Mouse (Mus musculus) hindbrain, embryonic 10.5 days (tissue): ENCODE results near the gene Ltb. TPM values are rescaled to one million over a fixed set of nuclear protein-coding genes. Genes with fewer than 3 reads are reported as not detected.

ENCODE experiments used
- DNase-seq: peaks from one replicate; pipeline ENCODE4 v3.0.0-alpha.2; 2017; ENCODE audit warnings: low spot score
- H3K27ac ChIP-seq: fragments of 300-500 bp; sonication (generic); 2 replicates; pipeline ENCODE4 v1.5.1; 2016; ENCODE audit warnings: mild to moderate bottlenecking, moderate library complexity
- H3K27me3 ChIP-seq: fragments of 300-500 bp; sonication (generic); 2 replicates; pipeline ENCODE4 v1.6.1; 2016; ENCODE audit warnings: mild to moderate bottlenecking; ENCODE audit not compliant: poor library complexity, insufficient read depth, severe bottlenecking
- H3K36me3 ChIP-seq: fragments of 300-500 bp; sonication (generic); 2 replicates; pipeline ENCODE4 v1.6.1; 2016; ENCODE audit warnings: mild to moderate bottlenecking, moderate library complexity
- H3K4me1 ChIP-seq: fragments of 300-500 bp; sonication (generic); replicated peaks from 2 replicates; pipeline ENCODE4 v1.6.1; 2016; ENCODE audit warnings: mild to moderate bottlenecking
- H3K4me3 ChIP-seq: fragments of 300-500 bp; sonication (generic); 2 replicates; pipeline ENCODE4 v1.5.1; 2016; ENCODE audit warnings: mild to moderate bottlenecking, moderate library complexity
- H3K9me3 ChIP-seq: fragments of 300-500 bp; sonication (generic); 2 replicates; pipeline ENCODE4 v1.6.1; 2016; ENCODE audit warnings: mild to moderate bottlenecking, moderate library complexity
- WGBS: fragments of 180-500 bp; shearing (Covaris S2); methylation state at CpG from one replicate; pipeline ENCODE4 v1.1.7; 2016; 5-methylcytosine and 5-hydroxymethylcytosine counted together
- polyA plus RNA-seq: library from polyadenylated mRNA; unstranded; fragments of >200 nt; fragmentation: Nextera tagmentation; extraction: Ambion mirVana; gene quantifications from 2 replicates; pipeline ENCODE4 v1.2.1, GENCODE M21; 2016

Gene Ltb
- 0.17 and 0.19 TPM in 2 replicates for polyA plus RNA-seq

DNA sequence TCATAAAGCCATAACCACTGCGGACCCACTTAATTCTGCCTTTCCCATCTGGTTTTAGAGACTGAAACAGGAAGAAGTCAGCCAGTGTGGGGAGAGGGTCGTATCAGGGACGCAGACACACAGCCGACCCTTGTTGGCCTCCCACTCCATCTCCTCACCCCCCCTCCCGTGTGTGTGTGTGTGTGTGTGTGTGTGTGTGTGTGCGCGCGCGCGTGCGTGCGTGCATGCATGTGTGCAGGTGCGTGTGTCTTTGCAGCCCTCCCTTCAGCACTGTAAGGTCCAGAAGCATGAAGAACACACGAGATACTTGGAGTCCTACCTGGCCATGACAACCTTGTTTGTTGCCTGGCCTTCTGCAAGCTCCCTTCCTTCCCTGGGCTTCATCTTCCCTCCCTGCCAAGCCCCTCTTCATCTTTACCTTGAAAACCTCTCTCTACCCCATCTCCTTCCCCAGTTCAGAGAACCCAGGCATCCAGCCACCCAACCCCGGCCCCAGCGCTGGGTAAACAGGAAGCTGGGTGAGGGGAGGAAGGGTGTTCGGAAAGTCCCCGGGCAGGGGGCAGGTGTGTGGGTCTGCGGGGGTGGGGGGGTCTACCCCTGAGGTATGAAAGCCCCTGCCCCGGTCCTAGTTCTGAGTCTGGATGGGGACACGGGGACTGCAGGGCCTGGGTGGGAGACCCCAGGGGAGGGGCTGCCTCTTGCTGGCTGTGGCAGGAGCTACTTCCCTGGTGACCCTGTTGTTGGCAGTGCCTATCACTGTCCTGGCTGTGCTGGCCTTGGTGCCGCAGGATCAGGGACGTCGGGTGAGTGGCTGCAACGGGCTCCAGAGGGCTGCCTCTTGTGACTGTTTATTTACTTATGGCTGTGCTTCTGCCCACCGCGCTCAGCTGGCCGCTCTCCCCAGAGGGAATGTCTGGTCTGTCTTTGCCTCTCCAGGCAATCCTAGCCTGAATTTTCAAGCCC is at the start of gene Ltb:
Ltb (plus strand) TSS at position 559 of the 963 bp plus-strand sequence.
- Histone ChIP-seq H3K9me3 (no peaks in the 10 kb centered on the region), H3K4me3 (peak within 1 kb of the TSS; percentile 56; the same call in 1 of the 2 replicates), H3K36me3 (no peaks in the 10 kb centered on the region), H3K27ac (no peak within 1 kb of the TSS), H3K4me1 (peaks cover 26% of the 10 kb centered on the region), H3K27me3 (peaks cover 60% of the 10 kb centered on the region)
- WGBS, result 67% methylated on average over 28 of the region's 28 CpGs
- no peak for DNase-seq

GRCm38 (mm10) chr17:35146139-35146538 is 48.1 kb upstream of the Ltb start:
- Histone ChIP-seq H3K27me3 (no peaks in the 10 kb centered on the region), H3K27ac (no peak overlapping the region), H3K9me3 (peaks cover 7% of the 10 kb centered on the region; the same call in 1 of the 2 replicates), H3K4me3 (no peak overlapping the region), H3K36me3 (peaks cover 99% of the 10 kb centered on the region), H3K4me1 (no peaks in the 10 kb centered on the region)
- WGBS, result 92% methylated on average over 5 of the region's 5 CpGs
- DNase-seq, result no peak

DNA sequence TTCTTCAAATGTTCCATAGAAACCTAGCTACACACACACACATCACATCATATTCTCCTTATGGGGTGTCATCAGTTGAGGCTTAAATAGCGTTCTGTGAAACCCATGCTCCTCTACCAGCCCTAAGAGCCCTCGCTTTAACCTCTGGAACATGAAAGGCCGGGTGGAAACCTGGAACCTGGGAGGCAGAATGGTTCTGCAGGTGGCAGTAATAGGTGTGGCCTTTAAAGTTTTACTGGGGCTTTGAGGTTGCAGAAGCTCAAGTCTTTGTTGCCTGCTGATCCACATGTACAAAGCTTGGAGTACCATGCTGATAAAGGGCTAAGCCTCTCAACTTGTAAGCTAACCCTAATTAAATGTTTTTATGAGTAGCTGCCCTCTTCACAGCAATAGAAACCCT is 46.9 kb upstream of the Ltb start:
- Histone ChIP-seq H3K36me3 (peaks cover 99% of the 10 kb centered on the region), H3K27ac (no peak overlapping the region), H3K4me3 (no peak overlapping the region), H3K4me1 (no peaks in the 10 kb centered on the region), H3K9me3 (peaks cover 7% of the 10 kb centered on the region; the same call in 1 of the 2 replicates), H3K27me3 (no peaks in the 10 kb centered on the region)
- DNase-seq, result no peak
- 61% methylated on average over 3 of the region's 3 CpGs for WGBS

DNA sequence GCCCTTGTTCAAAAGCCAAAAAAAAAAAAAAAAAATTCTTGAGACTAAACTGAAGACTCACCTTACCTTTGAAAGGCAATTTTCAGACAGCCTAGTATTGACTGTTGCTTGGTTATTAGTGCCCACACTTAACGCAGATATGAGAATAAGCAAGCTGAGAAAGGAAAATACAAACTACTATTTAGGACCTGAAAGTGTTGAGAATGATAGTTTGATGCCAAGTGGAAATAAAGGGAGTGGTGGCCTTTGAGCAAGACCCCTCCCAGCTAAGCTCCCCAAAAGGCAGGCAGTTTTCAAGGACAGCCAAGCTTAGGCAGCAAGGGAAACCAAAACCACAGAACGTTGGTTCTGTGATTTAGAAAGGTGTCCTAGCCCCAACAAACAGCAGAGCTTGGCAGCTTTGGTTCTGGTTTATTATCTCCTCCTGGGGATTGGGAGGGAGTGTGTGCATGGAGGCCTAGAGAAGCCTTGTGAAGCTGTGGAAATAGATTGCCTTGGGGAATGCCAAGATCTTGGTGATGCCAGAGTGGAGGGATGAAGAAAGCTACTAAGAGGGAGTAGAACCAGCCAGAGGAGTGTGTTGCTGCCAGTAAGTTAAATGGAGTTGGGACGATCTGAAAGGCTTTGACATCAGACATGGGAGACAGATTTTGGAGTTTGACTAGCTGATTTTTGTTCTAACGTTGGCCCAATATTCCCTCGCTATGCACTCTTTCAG is 46.2 kb upstream of the Ltb start:
- H3K36me3 ChIP-seq, result peaks cover 99% of the 10 kb centered on the region
- no peaks in the 10 kb centered on the region for H3K4me1 ChIP-seq
- no peak for DNase-seq
- peaks cover 6% of the 10 kb centered on the region; the same call in 1 of the 2 replicates for H3K9me3 ChIP-seq
- H3K27ac ChIP-seq, result no peak overlapping the region
- WGBS, result 72% methylated on average over 5 of the region's 5 CpGs
- H3K27me3 ChIP-seq, result no peaks in the 10 kb centered on the region
- no peak overlapping the region for H3K4me3 ChIP-seq

- Histone ChIP-seq H3K36me3 (peaks cover 99% of the 10 kb centered on the region), H3K9me3 (no peaks in the 10 kb centered on the region), H3K27ac (no peak overlapping the region), H3K4me1 (no peaks in the 10 kb centered on the region), H3K27me3 (no peaks in the 10 kb centered on the region), H3K4me3 (no peak overlapping the region)
- no peak for DNase-seq
- WGBS, result 96% methylated on average over 4 of the region's 4 CpGs
Measured at GRCm38 (mm10) chr17:35152121-35152520, 42.1 kb upstream of the Ltb start.

- H3K9me3 ChIP-seq, result no peaks in the 10 kb centered on the region
- no peak for DNase-seq
Measured at GRCm38 (mm10) chr17:35153077-35153476, 41.2 kb upstream of the Ltb start.

DNA sequence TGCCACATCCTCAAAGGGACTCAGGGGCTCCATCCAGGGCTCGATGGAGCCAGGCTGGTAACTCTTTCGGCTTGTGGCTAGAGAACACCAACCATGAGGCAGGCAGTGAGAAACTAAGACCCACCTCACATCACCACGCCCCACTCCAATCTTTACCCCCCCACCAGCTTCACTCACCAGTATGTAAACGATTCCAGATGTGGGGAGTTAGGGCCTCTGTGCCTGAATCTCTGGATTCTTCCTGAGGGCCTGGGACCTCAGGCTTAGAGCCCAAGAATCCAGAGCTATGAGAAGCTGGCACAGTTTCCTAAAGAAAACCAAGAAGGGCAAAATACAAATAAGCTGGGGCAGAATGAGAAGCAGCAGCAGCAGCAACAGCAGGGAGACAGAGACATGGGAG is 40.3 kb upstream of the Ltb start:
- Histone ChIP-seq H3K27ac (no peak overlapping the region), H3K36me3 (peaks cover 99% of the 10 kb centered on the region), H3K4me3 (no peak overlapping the region), H3K27me3 (no peaks in the 10 kb centered on the region), H3K4me1 (no peaks in the 10 kb centered on the region), H3K9me3 (no peaks in the 10 kb centered on the region)
- 85% methylated on average over 4 of the region's 4 CpGs for WGBS
- no peak for DNase-seq

More at GRCm38 (mm10) chr17:35153077-35153476, 41.2 kb upstream of the Ltb start:
- Histone ChIP-seq H3K4me3 (no peak overlapping the region), H3K27ac (no peak overlapping the region), H3K4me1 (no peaks in the 10 kb centered on the region), H3K36me3 (peaks cover 99% of the 10 kb centered on the region), H3K27me3 (no peaks in the 10 kb centered on the region)
- 93% methylated on average over 9 of the region's 9 CpGs for WGBS

DNA sequence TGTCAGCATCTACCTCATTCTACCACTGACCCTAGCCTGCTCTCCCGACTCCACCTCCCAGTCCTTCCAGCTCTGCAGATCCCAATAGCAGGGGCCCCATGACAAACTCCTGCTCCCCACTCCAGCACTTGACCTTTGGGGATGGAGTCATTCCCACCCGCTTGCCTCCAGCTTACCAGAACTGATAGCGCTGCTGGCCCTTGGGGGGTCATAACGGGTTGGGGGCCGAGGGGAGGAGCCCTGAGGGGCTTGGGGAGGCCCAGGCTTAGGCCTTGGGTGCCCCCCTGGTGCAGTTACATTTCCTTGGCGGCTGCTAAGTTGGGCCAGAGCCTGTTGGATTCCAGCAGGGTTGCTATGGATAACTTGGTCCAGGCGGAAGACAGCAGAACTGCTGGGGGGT is 39.6 kb upstream of the Ltb start:
- Histone ChIP-seq H3K9me3 (no peaks in the 10 kb centered on the region), H3K27me3 (no peaks in the 10 kb centered on the region), H3K4me3 (no peak overlapping the region), H3K36me3 (peaks cover 99% of the 10 kb centered on the region), H3K4me1 (no peaks in the 10 kb centered on the region), H3K27ac (no peak overlapping the region)
- no peak for DNase-seq
- WGBS, result 84% methylated on average over 7 of the region's 7 CpGs

DNA sequence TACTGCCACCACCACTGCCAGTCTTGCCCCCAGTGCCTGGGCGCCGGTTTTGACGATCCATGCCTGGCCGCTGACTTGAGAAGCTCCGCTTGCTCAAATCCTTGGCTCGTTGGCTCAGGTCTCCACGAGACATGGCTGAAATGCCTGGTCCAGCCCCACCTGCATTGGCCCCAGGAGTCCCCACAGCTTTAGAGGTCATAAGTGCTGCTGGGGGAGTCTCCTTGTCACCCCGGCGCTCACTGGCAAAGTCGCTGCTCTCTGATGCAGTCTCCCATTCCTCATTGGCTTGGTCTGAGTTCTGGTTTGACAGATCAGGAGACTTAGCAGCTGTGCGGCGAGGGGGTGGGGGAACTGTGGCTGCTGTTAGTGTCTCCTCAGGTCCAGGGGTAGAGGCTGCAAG is 38.8 kb upstream of the Ltb start:
- Histone ChIP-seq H3K4me1 (no peaks in the 10 kb centered on the region), H3K9me3 (no peaks in the 10 kb centered on the region), H3K27me3 (no peaks in the 10 kb centered on the region), H3K27ac (no peak overlapping the region), H3K4me3 (no peak overlapping the region), H3K36me3 (peaks cover 99% of the 10 kb centered on the region)
- no peak for DNase-seq
- WGBS, result 92% methylated on average over 12 of the region's 12 CpGs

DNA sequence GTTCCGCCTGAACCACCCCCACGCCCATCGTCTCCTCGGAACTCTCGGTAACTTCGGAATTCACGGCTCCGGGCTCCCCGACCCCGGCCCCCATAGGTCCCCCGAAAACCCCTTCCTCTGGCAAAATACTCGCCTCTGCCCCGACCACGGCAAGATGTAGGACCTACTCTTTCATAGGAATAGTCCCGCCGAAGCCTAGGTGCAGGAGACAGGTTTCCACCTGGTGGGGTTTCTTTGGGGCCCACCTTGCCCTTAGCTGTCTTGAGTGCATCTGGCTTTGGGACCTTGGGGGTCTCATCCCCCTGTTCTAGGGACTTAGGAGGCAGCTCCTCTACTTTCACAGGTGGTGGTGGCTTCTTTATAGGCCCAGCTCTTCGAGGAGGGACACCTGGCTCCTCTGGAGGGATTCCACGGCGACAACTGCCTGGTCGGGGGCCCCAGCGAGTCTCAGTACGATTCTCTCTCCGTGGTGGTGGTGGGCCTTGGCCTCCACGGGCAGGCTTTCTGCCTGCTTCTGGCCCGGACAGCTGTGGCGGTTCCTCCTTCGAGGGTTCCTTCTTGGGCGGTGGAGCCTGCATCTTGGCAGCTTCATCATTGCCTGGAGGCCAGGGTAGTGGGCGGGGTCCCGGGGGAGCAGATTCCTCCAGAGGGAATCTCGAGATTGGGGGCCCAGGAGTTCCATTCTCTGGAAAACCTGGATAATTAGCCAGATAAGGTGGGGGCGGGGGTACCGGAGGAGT is 37.6 kb upstream of the Ltb start:
- peaks cover 1% of the 10 kb centered on the region; the same call in 1 of the 2 replicates for H3K4me1 ChIP-seq
- H3K27me3 ChIP-seq, result no peaks in the 10 kb centered on the region
- WGBS, result 92% methylated on average over 33 of the region's 33 CpGs
- H3K4me3 ChIP-seq, result no peak overlapping the region; the same call in 1 of the 2 replicates
- H3K27ac ChIP-seq, result no peak overlapping the region
- peaks cover 100% of the 10 kb centered on the region for H3K36me3 ChIP-seq
- no peak for DNase-seq
- H3K9me3 ChIP-seq, result no peaks in the 10 kb centered on the region

DNA sequence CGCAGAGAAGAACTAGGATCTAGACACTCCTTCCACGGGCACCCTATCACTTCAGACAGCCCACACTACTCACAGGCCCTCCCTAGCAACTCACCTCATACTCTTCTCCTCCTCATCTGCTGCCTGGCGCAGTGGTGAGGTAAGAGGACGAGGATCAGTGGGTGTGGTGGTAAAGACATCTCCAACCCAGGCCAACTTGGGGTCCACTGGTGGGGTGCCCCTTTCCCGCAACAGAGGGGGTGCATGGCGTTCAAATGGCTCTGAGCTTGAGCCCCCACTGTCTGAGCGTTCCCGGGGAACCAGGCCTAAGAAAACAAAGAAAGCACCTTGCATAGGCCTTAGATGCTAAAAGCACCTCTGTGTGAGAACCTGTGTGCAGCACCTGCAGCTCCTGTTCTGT is 37.0 kb upstream of the Ltb start:
- WGBS, result 94% methylated on average over 8 of the region's 8 CpGs
- DNase-seq, result no peak

GRCm38 (mm10) chr17:35157661-35158175 is 36.5 kb upstream of the Ltb start:
- Histone ChIP-seq H3K36me3 (peaks cover 100% of the 10 kb centered on the region), H3K27me3 (no peaks in the 10 kb centered on the region), H3K9me3 (no peaks in the 10 kb centered on the region), H3K4me3 (peak overlapping the region; percentile 1; the same call in 1 of the 2 replicates), H3K27ac (no peak overlapping the region), H3K4me1 (peaks cover 12% of the 10 kb centered on the region)
- DNase-seq, result no peak
- 94% methylated on average over 8 of the region's 8 CpGs for WGBS

More for the DNA sequence above, 37.0 kb upstream of the Ltb start:
- no peaks in the 10 kb centered on the region for H3K9me3 ChIP-seq
- H3K36me3 ChIP-seq, result peaks cover 100% of the 10 kb centered on the region
- H3K27me3 ChIP-seq, result no peaks in the 10 kb centered on the region
- H3K27ac ChIP-seq, result no peak overlapping the region
- no peak overlapping the region for H3K4me3 ChIP-seq
- peaks cover 8% of the 10 kb centered on the region for H3K4me1 ChIP-seq
